Mouse (Mus musculus) kidney, adult 2 months (tissue): ENCODE data around the gene Limd1.

Source experiments
- CTCF ChIP-seq: fragments of 200-500 bp; conservative IDR thresholded peaks from 2 replicates; pipeline ENCODE4 v1.5.1; 2011; ENCODE audit warnings: low read depth, mild to moderate bottlenecking, control low read depth, low read length, moderate library complexity, mixed read lengths; ENCODE audit not compliant: insufficient read depth, insufficient read length
- POLR2A ChIP-seq: fragments of 200-500 bp; IDR thresholded peaks from one replicate; pipeline ENCODE4 v1.6.1; 2011; ENCODE audit warnings: low read depth, low read length, control low read depth

DNA sequence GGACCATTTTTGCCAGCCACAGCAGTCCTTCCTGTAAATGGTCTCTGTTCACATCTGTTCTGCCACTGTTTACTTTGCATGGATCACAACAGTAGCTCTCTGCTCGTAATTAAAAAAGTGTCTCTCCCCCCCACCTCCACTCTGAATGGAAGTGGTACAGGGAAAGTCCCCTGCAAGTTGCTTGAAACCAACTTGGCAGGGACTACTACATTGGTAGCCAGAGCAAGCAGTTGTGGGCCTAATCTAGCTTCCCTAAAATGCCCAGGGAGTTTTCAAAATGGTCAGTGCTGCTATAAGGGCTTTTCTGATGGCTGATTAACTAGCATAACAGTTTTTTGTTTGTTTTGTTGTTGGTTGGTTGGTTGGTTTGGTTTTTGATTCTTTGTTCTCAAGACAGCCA, 60.6 kb downstream of the Limd1 start:
- TF ChIP-seq CTCF = no peak
- no peak for TF ChIP-seq POLR2A
